10 mouse cellular contexts compared by ENCODE assay signal in the genomic region with DNA sequence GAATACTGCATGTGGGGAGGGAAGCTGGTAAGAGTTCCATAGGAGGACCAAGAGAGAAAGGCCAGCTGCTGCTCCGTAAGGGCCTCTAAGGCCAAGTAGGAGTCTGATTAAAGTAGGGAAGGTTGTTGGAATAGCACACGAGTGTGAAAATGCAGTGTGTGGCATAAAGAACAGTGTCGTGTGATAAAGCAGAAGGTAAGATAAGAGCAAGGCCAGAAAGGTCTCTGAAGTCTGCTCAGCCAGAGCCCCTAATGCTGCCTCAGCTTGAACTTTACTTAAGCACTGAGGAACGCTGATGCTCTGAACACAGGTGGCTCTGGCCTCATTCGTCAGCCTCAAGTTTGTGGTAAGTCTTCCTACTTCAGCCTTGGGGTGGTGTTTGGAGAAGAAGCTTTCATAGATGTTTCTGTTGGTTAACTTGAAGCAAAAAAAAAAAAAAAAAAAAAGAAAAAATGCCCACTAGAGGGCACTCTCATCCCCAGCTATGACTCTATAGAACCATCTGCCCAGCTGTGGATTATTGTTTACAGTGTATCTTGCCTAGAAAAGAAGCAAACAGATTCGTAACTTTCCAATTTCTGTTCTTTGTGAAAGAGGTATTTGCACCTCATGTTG. TPM values are rescaled to one million over a fixed set of nuclear protein-coding genes. Genes with fewer than 3 reads are reported as not detected.
DNase-seq lines count a peak whose midpoint lies in the region; ATAC-seq and TF ChIP-seq lines count a peak whose summit lies in the region.
"Had no signal": no experiment of that assay in that cellular context is flagged by ENCODE, and none has a peak within 500 bp of the region (broad histone marks: within the 10 kb centered on the region; RNA-seq: fewer than 3 reads in every experiment).

No protein-coding gene starts in this region.

- no peak for TF ChIP-seq POLR2A in liver, adult 2 months (IDR thresholded peaks at IDR 0.05; ENCODE audit: extremely low read depth, insufficient read depth, low read length)

- H3K9ac ChIP-seq in lung, postnatal 0 days (replicated peaks; ENCODE audit: low read depth) = no peak overlapping the region
- H3K9ac ChIP-seq in liver, adult 2 months (ENCODE audit: low read depth, low read length) = no peak overlapping the region
- no peak overlapping the region for H3K9ac ChIP-seq in stomach, embryonic 16.5 days (ENCODE audit: low read length)
- H3K9ac ChIP-seq: heart, embryonic 15.5 days had no signal

- no peak for TF ChIP-seq EP300 in lung, postnatal 0 days (IDR thresholded peaks at IDR 0.05)

- H3K4me1 ChIP-seq in lung, postnatal 0 days (ENCODE audit: insufficient read depth, low read depth, low read length) = no peaks in the 10 kb centered on the region
- no peaks in the 10 kb centered on the region for H3K4me1 ChIP-seq in liver, adult 2 months (ENCODE audit: control insufficient read depth, insufficient read depth, low read length)
- H3K4me1 ChIP-seq in stomach, embryonic 16.5 days (ENCODE audit: control insufficient read depth, insufficient read depth, low read length) = no peaks in the 10 kb centered on the region
- H3K4me1 ChIP-seq: heart, embryonic 15.5 days had no signal

- 41% methylated on average over 6 of the region's 6 CpGs for WGBS in lung, postnatal 0 days
- WGBS in liver, adult 2 months = 25% methylated on average over 6 of the region's 6 CpGs
- WGBS in stomach, embryonic 16.5 days = 41% methylated on average over 6 of the region's 6 CpGs

- no peak overlapping the region for H3K4me3 ChIP-seq in lung, postnatal 0 days (ENCODE audit: low read depth, low read length)
- no peak overlapping the region for H3K4me3 ChIP-seq in liver, adult 2 months (ENCODE audit: insufficient read depth, low read depth, low read length)
- no peak overlapping the region for H3K4me3 ChIP-seq in stomach, embryonic 16.5 days (replicated peaks; ENCODE audit: low read length)
- H3K4me3 ChIP-seq: heart, embryonic 15.5 days had no signal

- H3K9me3 ChIP-seq in lung, postnatal 0 days (ENCODE audit: low read length) = no peaks in the 10 kb centered on the region
- no peaks in the 10 kb centered on the region for H3K9me3 ChIP-seq in stomach, embryonic 16.5 days (replicated peaks; ENCODE audit: control insufficient read depth, low read length)
- H3K9me3 ChIP-seq: heart, embryonic 15.5 days had no signal

- H3K79me2 ChIP-seq in liver, adult 2 months (ENCODE audit: control insufficient read depth, insufficient read depth, low read length) = no peaks in the 10 kb centered on the region

- intact Hi-C loops in left cerebral cortex, postnatal 36 days (cut with DNase I) = loop anchor here (2.0 kb wide), 1 partner anchor 342 kb away; no protein-coding TSS in a partner anchor

- peak; percentile 71 for TF ChIP-seq CTCF in lung, postnatal 0 days (IDR thresholded peaks at IDR 0.05)
- peak; percentile 10; the same call in 1 of the 2 replicates for TF ChIP-seq CTCF in liver, adult 2 months (IDR thresholded peaks at IDR 0.05; ENCODE audit: low read depth, low read length)

- DNase-seq in lung, postnatal 0 days (ENCODE audit: low spot score) = peak; percentile 50
- DNase-seq in lung, postnatal 4 days = no peak
- peak; percentile 58 for DNase-seq in adipocyte (ENCODE audit: low spot score)
- peak; percentile 34 for DNase-seq in liver, adult 2 months (ENCODE audit: extremely low read depth, low read depth, low spot score)
- DNase-seq in left cerebral cortex, postnatal 36 days (ENCODE audit: low spot score in 2 of 2) = no peak
- DNase-seq in thymus, adult 18-20 months = no peak
- DNase-seq: cerebellum, postnatal 14 days; right cerebral cortex, postnatal 4 days had no signal

- H3K36me3 ChIP-seq in lung, postnatal 0 days (ENCODE audit: insufficient read depth, low read length) = peaks cover 16% of the 10 kb centered on the region; the same call in 1 of the 2 replicates
- peaks cover 6% of the 10 kb centered on the region; the same call in 1 of the 2 replicates for H3K36me3 ChIP-seq in liver, adult 2 months (ENCODE audit: control insufficient read depth, insufficient read depth, low read length)
- H3K36me3 ChIP-seq in stomach, embryonic 16.5 days (ENCODE audit: control insufficient read depth, insufficient read depth, low read length) = peaks cover 8% of the 10 kb centered on the region

- H3K27me3 ChIP-seq in lung, postnatal 0 days (replicated peaks; ENCODE audit: insufficient read depth, low read length) = no peaks in the 10 kb centered on the region
- no peaks in the 10 kb centered on the region for H3K27me3 ChIP-seq in liver, adult 2 months (ENCODE audit: control insufficient read depth, insufficient read depth, low read length)
- H3K27me3 ChIP-seq in stomach, embryonic 16.5 days (ENCODE audit: control insufficient read depth, insufficient read depth, low read length) = no peaks in the 10 kb centered on the region
- H3K27me3 ChIP-seq: heart, embryonic 15.5 days had no signal

- no peak overlapping the region for H3K27ac ChIP-seq in lung, postnatal 0 days (ENCODE audit: low read length)
- no peak overlapping the region for H3K27ac ChIP-seq in liver, adult 2 months (replicated peaks; ENCODE audit: insufficient read depth, low read depth, low read length)
- H3K27ac ChIP-seq in stomach, embryonic 16.5 days (ENCODE audit: low read length) = no peak overlapping the region
- H3K27ac ChIP-seq: heart, embryonic 15.5 days had no signal

- peak; percentile 33; the same call in 1 of the 2 replicates for ATAC-seq in lung, postnatal 0 days
- 0 out of 2 replicates have a peak, but pooled peaks have one; percentile 33 for ATAC-seq in stomach, embryonic 16.5 days (ENCODE audit: insufficient read depth, low FRiP score)

- no peak overlapping the region for H3K4me2 ChIP-seq in lung, postnatal 0 days (replicated peaks; ENCODE audit: low read depth, low read length)
- H3K4me2 ChIP-seq in stomach, embryonic 16.5 days (ENCODE audit: low read depth, low read length) = no peak overlapping the region
- H3K4me2 ChIP-seq: heart, embryonic 15.5 days had no signal

RNA-seq across cellular contexts. Expression of gene Leprot, which starts 9.5 kb away (rescaled TPM):
- polyA plus RNA-seq in lung, postnatal 0 days (2015; fragmentation: Nextera tagmentation; extraction: Ambion mirVana) = 144 TPM in 2 replicates
- total RNA-seq in liver, adult 2 months (2014; rRNA removed) = 16.8 and 17.2 TPM in 2 replicates
- polyA plus RNA-seq in liver, adult 2 months (2012; rRNA removed) = 15.0 and 18.7 TPM in 2 replicates
- 94.9 and 100 TPM in 2 replicates for polyA plus RNA-seq in stomach, embryonic 16.5 days (2015; fragmentation: Nextera tagmentation; extraction: Ambion mirVana)
- total RNA-seq in left cerebral cortex, postnatal 36 days (2021) = 10 to 100 TPM; 24.3 to 27.6 TPM

Comparison
In these comparisons a context has a peak if more than half of its experiments do, and no peak if none do; other contexts are left out.
1. DNase-seq: peak in lung, postnatal 0 days (single experiment), adipocyte (single experiment) and liver, adult 2 months (single experiment); none in lung, postnatal 4 days (0 of 2), left cerebral cortex, postnatal 36 days (0 of 2) and thymus, adult 18-20 months (0 of 2).